Mouse (Mus musculus) hindlimb bud, embryonic 11.5 days (tissue): ENCODE measurements around the gene Edem2.
"Not testable (repeated sequence)": the region's sequence is repeated elsewhere in the genome, so short reads cannot be mapped to it uniquely, and the experiment has no call there.

ENCODE experiments used
- DNase-seq: peaks from one replicate; pipeline ENCODE4 v3.0.0-alpha.2; 2012; ENCODE audit warnings: low read depth, low spot score; ENCODE audit errors: extremely low spot score

Edem2 gene

DNA sequence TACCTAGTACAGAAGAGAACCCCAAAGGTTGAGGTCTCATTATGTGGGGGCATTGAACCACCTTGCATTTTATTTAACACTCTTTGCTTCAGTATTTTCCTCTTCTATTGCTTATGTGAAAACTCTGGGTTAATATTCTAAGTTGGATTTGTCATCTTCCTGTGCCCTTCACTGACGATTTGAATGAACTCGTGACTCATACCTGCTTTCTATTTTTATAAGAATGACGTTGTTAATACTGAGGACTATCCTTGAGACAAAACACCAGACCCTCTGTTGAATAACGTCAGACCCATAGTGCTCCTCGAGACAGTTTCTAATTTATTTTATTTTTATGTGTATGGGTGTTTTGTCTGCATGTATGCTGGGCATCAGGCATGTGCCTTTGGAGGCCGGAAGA lies 7.7 kb upstream of the Edem2 start:
- no peak for DNase-seq

DNA sequence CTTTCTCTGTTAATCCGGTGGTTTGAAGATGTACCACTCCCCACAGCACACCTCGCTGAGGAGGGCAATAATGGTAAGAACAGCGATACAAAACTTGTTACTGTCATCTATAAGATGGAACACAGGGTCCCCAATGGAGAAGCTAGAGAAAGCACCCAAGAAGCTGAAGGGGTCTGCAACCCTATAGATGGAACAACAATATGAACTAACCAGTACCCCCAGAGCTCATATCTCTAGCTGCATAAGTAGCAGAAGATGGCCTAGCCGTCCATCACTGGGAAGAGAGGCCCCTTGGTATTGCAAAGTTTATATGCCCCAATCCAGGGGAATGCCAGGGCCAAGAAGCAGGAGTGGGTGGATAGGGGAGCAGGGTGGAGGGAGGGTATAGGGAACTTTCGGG lies 6.5 kb upstream of the Edem2 start, which contains the start of gene Gm17581:
Gene Gm17581, minus strand, starts transcription at position 101 of the 400 bp plus-strand sequence.
- not testable (repeated sequence) for DNase-seq

DNA sequence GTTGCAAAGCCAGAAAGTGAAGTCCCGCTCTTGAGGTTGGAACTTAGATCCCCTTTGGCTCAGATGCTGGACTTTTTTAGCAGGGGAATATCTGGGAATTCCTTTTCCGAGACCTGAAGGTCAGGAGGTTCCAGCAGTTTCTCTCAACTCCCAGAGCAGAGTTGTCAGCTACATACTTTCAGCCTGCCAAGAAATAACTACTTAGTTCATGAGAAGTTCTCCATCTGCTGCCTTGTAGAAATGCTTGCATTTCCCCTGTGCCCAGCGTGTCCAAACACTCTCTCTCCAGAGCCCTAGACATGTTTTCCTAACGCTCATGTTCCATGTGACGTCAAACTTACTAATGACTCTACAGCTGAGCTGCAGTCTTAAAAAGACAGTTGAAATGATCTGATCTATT lies 5.8 kb upstream of the Edem2 start:
- DNase-seq: no peak

DNA sequence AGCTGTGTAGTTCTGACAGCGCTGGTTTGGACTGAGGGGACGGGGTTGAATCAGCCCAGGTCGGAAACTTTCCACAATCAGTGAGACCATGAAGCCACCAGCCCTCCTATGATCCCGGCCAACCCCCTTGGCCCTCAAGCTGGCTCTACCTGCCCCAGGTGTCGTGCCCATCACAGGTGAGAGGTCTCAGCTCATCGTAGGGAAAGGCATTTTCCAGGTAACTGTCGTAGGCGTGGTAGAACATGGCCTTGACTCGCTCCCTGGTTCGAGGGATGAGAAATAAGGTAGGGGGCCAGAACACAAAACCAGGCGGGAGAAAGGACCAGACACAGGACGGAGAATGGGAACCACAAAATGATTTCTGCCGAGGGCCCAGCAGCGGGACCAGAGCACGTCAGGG lies 533 bp downstream of the Edem2 start:
- no peak for DNase-seq

DNA sequence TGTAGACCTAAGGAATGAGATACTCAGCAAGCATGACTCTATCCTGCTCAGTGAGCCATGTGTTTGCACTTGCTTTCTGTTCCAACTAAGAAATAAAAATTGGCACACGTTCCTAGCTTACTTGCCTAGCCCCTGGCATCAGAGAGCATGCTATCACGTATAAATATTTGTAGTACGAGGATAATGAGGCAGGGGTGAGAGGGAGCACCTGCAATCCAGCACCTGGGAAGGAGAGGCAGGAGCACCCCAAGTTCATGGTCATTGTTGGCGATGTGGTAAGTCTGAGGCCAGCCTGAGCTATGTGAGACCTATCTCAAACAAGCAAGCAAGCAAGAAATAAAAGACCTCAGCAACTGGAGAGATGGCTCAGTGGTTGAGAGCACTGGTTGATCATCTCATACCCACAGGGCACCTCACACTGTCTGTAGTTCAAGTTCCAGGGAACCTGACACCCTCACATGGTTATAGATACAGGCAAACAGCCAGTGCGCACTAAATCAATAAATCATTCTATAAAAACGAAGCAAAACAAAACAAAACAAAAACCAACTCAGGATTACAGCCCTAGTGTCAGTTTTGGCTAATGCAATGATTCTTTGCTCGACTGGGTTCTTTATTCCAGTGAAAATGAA lies 1.4 kb downstream of the Edem2 start:
- DNase-seq: no peak

DNA sequence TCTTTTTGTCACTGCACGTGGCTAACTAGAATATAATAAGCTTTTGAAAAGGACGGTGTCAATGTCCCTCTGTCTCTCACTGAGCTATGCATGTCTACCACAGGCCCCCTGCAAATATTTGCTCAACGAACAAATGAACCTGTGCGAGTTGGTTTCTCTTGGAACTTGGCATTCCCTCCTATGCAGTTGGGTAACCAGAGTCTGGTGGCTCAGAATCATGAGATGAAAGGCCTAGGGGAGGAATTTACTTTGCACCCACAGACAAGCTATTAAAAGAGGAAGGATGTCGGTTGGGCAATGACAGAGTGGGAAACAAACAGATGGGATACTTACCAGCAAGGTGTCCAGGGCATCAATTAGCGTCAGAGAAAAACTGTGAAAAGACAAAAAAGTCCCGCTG lies 3.0 kb downstream of the Edem2 start:
- DNase-seq: no peak

DNA sequence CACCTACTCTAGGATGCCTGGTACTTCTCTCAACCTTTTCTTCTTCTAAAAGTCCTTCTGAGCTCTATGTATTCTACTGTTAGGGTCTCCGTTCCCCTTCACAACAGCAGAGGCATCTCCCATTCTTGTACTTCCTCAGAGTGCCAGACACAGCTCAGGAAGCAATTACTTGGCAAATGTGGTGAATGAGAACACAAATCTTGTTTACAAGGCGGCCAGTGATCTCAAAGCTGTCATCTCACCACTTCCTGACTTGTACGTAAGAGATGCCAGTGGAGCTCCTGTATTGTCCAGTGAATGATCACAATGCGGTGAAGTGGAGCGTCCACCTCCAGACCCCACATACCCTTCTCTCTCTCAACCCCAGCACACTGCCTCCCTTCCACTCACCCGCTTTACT lies 4.7 kb downstream of the Edem2 start:
- DNase-seq: no peak

DNA sequence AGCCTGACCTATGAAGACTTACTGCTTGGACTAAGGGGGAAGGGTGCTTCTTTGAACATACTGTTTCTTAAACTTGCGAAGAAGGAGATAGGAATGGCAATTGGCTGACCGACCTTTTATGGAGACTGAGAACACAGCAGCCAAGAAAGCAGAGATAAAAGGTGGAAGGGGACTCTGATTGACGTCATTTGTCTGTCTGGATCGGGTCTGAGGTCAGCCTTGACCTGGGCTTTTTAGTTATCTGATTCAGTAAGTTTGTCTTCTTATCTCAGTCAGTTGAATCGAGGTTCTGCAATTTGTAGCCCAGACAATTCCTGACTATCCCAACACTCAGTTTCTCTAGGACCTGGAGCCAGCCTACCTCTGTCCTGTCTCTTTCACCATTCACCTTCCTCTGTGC lies 5.2 kb downstream of the Edem2 start:
- no peak for DNase-seq

DNA sequence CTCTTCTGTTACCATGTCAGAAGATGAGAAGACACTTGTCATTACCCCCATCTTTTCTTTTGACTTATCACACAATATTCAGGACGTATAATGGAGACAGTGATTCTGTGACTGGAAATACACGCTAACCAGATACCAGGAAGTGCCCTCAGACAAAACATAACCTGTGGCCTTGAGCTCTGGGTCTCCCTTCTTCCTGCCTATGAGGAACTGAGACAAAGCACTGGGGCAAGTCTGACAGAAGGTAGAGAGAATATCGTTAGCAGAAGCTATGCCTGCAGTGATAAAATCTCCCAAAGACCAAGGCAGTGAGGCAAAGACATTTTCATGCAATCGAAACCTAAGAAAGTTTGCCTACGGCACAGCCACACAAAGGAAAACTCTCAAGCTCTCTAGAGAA lies 8.7 kb downstream of the Edem2 start:
- DNase-seq: no peak

DNA sequence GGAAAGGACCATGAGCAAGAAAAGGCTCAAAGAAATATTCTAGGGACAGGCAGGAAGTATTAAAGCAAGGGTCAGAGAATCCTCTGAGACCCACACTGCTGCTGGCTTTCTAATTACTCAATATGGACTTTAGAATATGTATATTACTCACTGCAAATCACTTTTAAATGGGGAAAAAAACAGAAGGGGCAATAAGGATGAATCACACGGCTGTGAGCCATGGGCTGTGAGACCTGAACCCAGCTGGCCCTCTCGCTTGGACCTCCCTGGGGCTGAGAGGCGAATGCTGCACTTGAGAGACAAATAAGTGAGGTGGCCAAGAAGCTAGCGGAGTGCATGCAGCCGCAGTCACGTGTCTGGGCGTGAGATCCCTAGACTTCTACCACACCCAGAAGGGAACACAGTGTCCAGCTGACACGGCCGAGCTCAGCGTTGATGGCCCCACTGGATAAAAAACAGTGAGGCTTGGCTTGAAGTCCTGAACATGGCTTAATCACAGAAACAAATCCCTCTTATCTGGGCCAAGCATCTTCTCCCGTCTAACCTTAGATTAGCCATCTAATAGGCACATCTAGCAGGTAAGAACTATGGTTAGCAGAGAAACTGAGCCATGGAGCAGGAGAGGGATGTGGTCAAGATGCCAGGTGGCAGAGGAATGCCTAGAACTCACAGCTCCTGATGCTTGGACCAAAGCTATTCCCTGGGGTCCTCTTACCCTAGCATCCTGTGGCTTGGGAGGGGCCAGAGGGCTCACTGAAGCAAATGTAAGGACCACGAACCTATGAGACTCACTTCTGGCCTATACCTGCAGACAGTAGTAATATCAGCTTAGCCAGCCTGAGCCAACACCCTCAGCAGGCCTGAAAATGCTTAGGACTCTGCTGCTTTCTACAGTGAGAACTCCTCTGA lies 11.9 kb downstream of the Edem2 start:
- no peak for DNase-seq

DNA sequence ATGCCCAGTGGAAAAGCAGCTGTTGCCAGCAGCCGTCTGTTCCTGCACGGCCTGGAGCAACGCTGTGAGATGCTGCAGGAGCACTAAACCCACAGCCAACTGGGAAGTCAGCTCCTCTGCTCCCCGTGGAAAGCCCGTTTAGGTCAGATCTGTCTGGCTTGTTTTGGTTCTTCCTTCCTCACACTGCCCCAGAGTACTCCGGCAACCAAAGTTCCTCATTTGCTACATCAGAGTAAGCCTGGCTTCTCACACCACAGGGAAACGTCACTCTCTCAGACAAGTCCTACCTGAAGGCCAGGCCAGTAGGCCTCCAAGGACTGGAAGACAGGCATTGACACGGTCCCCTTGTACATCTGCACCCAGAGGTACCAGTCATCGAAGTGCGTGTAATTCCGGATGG lies 18.7 kb downstream of the Edem2 start:
- no peak for DNase-seq

DNA sequence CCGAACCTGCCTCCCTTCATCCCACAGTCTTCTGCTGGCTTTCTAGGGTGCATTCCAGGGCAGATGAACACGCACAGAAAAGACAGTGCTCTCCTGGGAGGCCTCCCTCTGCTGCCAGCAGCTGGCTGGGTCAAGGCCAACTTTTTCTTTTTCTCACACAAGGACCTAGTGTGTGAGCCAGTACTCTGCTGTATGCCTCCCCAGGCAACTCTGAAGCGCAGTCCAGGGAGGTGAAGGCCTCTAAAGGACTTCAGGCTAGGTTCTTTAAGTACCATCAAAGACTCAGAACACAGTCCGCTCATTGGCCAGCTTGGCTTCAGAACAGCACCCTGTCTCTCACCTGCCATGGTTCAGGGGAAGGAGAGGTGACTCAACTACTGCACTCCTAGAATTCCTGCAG lies 22.0 kb downstream of the Edem2 start:
- no peak for DNase-seq

DNA sequence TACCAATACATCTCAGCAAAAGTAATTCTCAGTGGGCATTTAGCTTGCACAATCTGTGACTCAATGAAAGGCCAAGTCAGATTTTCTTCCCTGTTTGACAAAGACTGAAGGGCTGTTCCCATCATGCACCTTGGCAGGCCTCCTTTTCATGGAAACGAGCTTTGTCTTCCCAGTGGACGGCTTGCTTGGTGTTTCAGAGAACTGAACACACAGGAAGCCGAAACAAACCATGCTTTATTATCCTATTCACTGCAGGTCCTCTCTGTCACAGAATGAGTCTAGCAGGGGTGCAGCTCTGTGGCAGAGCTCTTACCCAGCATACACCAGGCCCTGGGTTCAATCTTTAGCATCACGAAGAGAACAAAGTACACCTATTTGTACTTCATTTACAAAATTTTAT lies 25.6 kb downstream of the Edem2 start:
- no peak for DNase-seq

DNA sequence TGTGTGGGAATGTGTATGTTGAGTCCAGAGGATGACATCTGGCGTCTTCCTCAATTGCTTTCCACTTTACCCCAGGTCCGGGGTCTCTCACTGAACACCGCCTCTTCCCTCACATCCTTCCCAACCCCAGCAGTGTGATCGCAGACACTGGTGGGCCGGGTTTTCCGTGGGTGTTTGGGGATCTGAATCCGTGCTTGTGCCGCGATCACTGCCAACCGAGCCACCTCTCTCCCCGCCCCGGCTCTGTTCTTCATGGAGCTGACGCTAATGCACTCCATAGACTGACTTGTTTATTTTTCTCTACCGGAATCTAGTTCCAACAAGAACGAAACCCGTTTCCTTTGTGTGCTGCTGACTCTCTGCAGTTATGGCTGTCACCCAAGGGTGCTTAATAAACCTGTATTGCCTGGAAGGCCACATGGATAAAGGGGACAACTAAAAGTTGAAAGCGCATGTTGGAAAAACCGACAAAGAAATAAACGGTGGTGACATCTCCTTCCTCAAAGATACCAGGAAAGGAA lies 27.8 kb downstream of the Edem2 start:
- DNase-seq: no peak

DNA sequence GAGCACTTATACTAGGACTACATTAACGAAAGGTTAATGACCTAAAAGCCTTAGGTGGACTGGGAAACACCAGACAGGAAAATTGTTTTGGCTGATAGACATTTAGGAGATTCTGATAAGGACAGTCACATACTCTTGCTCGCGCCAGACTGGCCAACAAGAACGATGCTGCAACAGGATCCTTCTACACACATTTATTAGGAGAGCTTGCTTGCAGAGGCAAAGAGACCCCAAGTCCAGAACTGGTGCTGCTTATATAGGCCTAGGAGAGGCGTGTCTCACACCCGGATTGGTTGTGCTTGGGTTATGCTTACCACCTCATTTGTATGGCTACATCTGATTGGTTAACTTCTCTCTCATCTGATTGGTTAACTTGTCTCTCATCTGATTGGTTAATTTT lies 30.8 kb downstream of the Edem2 start:
- DNase-seq: not testable (repeated sequence)

DNA sequence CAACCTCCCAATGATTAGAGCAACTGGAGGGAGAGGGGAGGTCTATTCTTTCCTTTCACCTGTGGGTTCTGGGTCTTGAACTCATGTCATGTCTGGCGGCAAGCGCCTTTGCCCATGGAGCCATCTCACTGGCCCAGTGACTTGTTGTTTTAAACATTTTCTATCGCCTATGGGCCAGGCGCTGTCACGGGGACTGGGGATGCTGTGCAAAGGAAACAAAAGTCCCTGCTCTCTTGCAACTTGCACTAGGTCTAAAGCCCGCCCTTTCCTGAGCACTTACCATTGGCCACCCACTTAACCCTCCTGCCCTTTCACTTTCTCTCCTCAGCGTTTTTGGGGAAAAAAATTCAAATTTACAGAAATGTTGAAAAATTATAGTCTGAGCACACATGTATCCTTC lies 32.4 kb downstream of the Edem2 start:
- no peak for DNase-seq

DNA sequence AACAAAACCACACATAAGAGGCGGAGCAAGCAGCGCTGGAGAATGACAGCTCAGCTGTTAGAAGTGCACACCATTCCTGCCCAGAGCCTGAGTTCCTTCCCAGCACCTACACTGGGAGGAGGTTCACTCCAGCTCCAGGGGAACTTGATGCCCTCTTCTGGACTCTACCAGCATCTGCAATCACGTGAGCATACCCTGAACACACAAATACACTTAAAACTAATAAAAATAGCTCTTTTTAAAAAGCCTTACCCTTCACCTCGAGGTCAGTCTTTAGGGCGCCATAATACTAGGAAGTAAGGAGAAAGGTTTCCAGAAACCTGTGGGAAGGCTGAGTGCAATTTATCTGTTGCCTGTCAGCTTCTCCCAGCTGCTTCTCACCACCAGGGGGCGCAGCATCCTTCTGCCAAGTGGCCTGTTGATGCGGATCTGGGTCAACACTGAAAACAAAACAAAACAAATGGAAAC lies 33.1 kb downstream of the Edem2 start:
- peak; percentile 57 for DNase-seq

DNA sequence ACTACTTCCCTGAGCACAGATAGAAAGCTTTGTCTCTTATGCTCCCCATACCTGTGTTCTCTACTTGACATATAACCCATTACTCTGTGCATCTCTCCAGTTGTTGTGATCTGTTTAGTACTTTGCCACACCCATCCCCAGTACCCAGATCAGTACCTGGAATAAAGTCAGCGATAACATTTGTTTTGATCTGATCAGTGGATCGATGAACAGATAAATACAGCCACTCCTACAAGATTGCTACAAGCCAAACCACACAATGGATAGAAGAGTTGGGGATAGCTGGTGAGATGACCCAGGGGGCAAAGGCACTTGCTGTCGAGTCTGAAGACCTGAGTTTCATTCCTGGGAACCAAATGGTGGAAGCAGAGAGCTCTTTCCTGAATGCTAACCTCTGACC lies 34.0 kb downstream of the Edem2 start:
- no peak for DNase-seq

DNA sequence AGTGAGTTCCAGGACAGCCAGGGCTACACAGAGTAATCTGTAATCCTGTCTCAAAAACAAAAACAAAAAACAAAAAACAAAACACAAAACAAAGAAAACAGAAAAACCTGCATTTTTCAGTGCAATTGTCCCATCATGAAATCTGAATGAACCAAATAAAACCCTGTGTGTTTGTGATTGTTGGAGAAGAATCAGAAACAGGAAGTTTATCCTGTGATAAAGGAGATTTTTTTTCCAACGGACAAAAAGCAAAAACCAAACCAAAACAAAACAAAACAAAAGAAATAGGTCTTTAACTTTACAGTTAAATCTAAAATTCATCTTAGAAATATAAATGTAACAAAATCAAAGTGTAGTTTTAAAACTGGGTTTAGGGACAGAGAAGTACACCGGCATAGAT lies 34.7 kb downstream of the Edem2 start:
- no peak for DNase-seq

DNA sequence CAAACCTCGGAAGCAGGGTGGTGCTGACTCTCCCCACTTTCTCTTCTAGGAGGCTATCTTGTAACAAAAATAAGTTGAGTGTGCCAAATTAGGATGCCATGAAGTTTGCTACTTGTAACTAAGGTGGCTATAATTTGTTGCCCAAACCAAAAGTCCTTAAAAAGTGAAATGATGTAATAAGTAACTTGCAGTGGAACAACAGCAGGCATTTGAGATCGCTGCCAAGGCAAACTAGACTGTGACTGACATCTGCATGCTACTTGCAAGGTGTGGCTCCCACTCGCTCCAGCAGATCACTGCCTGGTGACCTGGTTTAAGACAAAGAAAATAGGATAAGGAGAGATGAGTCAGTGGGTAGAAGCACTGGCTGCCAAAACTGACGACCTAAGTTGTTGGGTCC lies 36.1 kb downstream of the Edem2 start:
- DNase-seq: no peak

DNA sequence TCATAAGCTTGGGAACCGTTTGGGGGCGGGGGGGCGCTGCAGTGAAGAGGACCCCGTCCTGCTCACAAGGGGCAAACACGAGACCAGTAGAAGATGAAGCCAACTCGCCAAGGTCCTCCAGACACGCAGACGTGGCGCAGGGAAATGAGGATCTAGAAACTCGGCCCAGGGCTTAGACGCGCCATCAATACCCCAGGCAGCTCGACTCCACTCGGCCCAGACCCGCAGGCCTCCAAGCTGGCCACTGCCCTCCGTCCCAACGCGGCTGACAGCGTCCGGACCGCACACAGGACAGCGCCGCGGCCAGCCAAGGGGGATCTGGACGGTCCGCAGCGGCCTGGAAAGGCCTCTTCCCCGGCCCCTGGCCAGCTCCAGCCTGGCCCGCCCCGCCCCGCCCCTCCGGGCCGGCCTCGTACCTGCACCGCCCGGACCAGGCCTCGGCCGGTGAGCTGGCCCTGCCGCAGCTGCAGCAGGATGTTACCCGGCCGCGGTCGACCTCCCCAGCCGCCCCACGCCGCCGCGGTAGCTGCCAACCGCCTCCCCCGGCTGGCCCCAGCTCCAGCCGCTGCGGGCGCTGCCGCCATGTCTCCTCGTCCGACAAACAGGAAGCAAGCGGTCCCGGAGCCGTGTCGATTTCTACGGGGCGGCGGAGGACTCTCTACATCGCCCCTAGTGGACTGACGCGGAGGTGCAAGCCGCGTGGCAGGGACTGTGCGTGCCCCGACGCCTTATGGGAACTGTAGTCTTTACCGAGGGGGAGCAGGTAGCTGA lies 37.4 kb downstream of the Edem2 start, which contains the start of gene Trpc4ap:
Gene Trpc4ap, minus strand, starts transcription at position 662 of the 771 bp plus-strand sequence.
- peak; percentile 78 for DNase-seq
